Mouse (Mus musculus): ENCODE measurements at regions not wholly inside any gene's neighbourhood (a gene's known extent, or its start where the extent isn't known, plus 50 kb on each side); places are given as distances from the start of the nearest gene placed in this dataset.

DNA sequence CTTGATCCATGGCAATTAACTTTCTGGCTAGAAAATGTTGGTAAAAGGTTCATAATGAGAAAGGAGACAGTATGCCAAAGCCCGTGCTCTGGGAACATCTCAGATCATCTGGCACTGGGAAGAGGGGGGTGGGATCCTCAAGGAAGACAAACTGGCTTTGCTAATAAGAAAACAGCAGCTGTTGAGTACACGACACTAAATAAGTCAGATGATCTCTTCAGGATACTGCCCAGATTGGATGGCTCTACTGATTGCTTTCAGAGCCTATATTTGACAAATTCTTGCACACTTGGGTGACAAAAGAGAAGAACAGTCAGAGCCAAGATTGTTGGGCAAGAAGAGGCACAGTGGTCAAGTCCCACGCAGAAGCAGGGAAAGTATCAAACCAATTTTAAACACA is 443.7 kb downstream of the Tns3 start:
- peak; percentile 39 for DNase-seq

DNA sequence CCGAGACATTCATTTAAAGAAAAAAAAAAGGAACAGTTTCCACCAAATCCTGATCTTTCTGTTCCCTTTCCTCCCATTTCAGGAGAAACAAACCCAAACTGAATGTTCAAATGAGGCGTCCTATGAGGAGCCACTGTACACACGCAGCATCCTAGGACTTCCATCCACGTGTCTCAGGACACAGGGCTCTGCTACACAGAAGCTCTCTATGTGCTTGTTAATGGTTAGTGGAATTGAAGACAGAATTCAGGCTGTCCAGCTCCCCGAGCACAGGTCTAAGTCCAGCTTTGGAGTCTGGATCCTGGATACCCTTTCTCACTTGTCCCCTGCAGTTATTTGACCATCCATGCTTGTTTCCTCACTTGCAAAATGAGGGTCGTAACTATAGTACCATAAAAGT is 444.4 kb downstream of the Tns3 start:
- DNase-seq: no peak

DNA sequence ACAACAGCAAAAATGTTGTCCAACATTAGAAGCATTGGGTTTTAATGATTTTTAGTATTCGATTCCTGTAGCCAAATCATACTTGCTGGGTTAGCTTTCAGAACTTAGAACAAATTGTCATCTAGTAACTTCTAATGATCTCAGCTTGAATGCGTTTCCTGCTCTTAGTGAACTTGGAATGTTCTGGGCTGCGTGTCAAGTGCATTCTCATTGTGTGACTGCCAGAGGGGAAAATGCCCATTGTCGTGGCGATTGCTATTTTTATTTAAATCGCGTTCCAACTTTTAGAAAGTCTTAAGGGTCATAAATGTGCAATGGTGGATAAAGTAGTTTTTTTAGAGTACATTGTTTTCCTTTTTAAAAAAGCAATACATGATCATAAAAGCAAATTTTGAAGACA is 448.7 kb downstream of the Tns3 start:
- DNase-seq: peak; percentile 84

DNA sequence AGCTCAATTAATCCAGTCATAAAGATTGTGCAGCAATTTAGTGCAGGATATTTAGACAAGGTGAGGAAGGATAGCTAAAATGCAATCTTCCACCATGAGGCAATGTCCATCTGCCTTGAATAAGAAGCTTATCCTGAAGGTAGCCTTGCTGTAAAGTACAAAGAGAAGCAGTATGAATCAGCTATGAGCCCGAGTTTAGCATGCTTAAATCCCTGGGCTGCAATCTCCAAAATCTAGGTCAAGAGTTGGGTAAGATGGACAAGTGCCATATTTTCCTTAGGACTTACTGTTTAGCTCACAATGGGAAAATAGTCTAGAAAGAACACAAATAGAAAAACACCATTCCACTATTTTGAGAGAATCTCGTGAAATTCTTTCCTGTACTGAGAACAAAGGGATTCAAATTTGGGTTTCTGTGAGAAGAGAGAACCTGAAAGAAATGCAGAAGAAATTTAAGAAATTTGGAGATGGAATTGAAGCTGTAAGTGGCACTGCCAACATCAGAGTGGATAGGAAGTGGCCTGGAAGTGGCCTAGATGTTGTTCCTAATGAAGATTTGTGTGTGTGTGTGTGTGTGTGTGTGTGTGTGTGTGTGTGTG is 449.9 kb downstream of the Tns3 start:
- peak; percentile 58 for DNase-seq

DNA sequence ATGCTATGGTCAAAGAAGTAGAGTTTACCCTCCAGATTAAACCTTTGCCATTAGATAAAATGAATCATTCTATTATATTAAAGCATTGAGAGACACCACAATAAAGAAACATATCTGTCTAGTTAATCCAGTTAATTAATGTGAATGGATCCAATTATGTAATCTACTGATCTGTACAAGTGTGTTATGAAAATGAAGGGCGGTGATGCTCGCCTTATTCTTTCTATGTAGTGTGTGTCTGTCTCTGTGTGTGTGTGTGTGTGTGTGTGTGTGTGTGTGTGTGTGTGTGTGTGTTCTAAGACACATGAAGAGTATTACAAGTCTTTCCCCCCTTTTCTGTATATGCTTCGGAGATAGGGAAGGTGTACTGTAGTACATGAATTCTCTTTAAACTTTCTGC is 451.2 kb downstream of the Tns3 start:
- no peak for DNase-seq

DNA sequence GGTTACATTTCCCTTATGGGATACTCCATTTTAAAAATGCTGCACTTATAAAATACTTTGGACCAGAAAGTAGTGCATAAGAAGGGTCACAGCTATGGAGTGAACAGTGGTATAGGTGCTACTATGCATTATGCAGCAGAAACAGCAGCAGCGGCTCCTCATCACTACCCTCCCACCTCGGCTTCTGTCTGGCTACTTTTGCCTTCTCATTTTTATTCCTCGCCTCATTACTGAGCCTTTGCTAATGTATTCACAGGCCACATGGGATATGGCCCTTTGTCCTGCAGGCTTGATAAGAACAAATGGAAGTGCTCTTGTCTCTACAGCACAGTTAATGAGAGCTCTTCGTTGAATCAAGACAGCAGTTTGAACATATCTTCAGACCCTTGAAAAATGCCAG is 451.6 kb downstream of the Tns3 start:
- DNase-seq: no peak

DNA sequence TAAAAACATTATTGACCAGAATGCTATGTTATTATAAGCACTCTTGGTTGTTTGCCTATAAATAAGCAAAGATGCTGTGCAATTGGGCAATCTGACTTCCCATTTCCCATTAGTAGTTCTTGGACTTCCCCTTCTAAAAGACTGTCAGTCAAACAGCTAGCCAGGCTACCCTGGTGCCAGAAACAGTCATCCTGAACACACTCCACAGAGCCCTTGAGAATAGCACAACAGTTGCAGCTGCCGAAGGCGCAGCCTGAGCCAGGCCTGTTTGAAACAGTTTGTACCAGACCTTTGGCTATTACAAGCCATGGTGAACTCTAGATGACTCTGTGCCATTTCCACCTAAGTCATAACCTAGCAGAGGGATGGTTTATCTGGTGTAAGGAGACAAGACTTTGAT is 455.3 kb downstream of the Tns3 start:
- peak; percentile 53 for DNase-seq

DNA sequence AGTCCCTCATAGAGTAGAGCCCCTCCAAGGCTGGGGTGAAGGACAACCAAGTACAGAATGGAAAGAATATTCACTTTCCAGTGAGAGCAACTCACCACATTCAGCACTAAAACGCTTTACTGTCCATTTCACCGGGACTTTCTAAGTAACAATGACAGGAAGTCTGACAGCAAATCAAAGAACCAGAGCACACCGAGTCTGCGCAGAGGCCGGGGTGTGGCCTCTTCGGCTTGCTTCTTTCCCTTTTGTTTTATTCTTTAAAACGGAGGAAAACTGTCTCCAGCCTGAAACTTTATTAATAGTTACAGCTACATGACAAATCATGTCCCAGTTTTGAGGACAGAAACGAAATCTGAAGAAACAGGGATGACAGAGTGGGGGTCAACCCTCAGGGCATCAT is 465.0 kb downstream of the Tns3 start:
- DNase-seq: peak; percentile 43

Data from lung, postnatal 36 days (tissue).